Mouse (Mus musculus) cerebellum, postnatal 36 days (tissue): Measurements from ENCODE around the gene Zfp764.
"Not testable (repeated sequence)": the region's sequence is repeated elsewhere in the genome, so short reads cannot be mapped to it uniquely, and the experiment has no call there.

Experiments
- DNase-seq, 2 experiments: peaks; one replicate each; pipeline ENCODE4 v3.0.0; 2021 to 2022; ENCODE audit warnings: mixed read lengths in 2 of 2

The Zfp764 gene

DNA sequence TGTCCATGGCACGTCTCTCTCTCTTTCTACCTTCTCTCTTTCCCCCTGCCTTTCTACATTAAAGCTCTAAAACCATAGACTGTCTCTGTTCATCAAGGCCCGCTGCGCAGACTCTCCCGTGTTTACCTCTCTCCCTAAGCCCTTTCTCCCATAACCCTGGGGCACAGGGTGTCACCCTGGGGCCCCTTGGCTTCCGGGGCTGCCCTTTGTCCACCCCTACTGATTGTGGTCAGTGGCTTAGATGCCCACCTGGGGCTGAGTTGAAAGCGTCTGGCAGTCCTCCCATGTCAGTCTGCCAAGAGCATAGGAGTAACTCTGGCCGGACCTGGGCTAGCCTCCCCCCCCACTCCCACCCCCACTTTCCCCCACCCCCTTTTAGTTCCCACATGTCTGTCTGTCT is 16.3 kb downstream of the Zfp764 start:
- no peak for DNase-seq

GRCm38 (mm10) chr7:127388201-127388600 is 18.4 kb downstream of the Zfp764 start:
- not testable (repeated sequence) for DNase-seq

DNA sequence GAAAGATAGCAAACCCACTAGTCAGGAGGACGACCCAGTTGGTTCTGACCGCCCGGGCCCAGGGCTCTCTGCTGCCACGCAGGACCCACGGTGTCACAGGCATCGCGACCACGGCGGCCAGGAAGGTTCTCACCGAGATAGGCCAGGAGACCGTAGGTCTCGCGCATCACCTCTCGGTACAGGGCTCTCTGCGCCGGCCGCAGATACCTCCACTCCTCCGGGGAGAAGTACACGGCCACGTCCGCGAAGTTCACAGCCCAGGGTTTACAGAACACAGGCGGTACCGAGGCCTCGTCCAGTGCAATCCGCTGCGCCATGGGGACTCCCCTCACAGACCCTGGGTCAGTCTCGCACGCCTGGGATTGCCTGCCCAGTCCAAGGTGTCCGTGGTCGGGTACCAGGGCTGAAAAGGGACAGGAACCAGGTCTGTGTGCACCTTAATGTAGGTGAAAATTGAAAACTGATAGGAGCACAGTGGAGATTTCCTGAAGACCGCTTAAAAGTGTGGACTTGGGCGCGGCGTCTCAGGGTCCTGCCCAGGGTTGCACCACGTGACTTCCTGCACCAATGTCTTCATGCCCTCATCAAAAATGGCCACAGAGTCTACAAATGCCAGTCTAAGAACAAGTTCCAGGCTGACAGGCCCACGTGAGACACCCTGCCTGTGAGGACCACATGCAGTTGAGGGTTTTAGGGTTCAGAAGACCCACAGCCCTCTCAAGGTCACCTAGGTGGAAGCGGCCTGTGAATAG is 19.8 kb downstream of the Zfp764 start, which contains the start of gene 9130019O22Rik:
9130019O22Rik (minus strand) TSS at position 526 of the 752 bp plus-strand sequence.
- peak; percentile 90 to 97 for DNase-seq

- not testable (repeated sequence) for DNase-seq
These were observed 21.1 kb downstream of the Zfp764 start for GRCm38 (mm10) chr7:127385560-127385959.

- DNase-seq = no peak
These were observed 28.2 kb downstream of the Zfp764 start for GRCm38 (mm10) chr7:127378310-127378921.

GRCm38 (mm10) chr7:127375271-127376245 is 31.1 kb downstream of the Zfp764 start, which contains the start of gene Zfp747:
TSS of gene Zfp747 (minus strand) at chr7:127376050.
- peak; percentile 94 to 99 for DNase-seq

DNA sequence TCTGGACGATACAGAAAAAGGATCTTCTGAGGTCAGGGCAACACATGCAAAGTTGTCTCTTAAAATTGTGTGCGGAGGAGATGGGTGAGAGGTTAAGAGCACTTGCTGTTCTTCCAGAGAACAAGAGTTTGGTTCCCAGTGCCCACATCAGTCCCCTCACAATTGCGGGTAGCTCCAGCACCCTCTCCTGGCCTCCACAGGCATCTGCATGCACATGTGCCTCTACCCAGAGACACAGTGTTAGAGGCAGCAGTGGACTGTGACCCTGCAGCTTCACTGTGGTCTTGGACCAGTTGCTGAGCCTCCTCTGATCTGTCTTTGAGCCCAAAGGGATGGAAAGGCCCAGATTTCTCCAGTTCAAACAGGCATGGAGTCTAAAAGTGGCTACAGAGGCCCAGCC is 34.8 kb downstream of the Zfp764 start:
- DNase-seq = not testable (repeated sequence)

GRCm38 (mm10) chr7:127371213-127371612 is 35.4 kb downstream of the Zfp764 start:
- DNase-seq = no peak

- no peak for DNase-seq
These were observed 40.4 kb downstream of the Zfp764 start for GRCm38 (mm10) chr7:127366249-127366648.

GRCm38 (mm10) chr7:127364166-127364565 is 42.5 kb downstream of the Zfp764 start:
- DNase-seq = no peak

- peak; percentile 68 to 70 for DNase-seq
These were observed 43.1 kb downstream of the Zfp764 start for GRCm38 (mm10) chr7:127363475-127363921.

GRCm38 (mm10) chr7:127362418-127362817 is 44.2 kb downstream of the Zfp764 start:
- DNase-seq = peak in 1 of 2 experiments; percentile 47

- no peak for DNase-seq
These were observed 45.2 kb downstream of the Zfp764 start for GRCm38 (mm10) chr7:127361449-127361848.

GRCm38 (mm10) chr7:127360265-127360664 is 46.4 kb downstream of the Zfp764 start:
- DNase-seq = no peak

- no peak for DNase-seq
These were observed 48.1 kb downstream of the Zfp764 start for GRCm38 (mm10) chr7:127358472-127358871.

DNA sequence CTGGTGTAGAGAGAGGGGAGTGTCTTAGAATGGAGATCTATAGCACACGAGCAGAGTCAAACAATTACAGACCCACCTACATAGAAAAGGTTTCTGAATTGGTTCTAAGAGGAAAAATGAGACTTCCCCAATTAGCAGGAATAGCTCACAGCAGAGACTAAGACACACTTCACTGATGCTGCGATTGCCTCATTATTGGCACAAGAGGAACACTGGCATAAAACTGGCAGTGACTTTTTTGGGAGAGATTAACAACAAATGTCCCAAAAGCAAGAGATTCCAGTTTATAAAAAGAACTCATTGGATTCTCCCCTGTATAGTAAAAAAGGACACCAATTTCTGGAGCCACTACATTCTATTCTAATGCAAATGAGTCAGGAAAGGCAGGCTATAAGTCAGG is 48.8 kb downstream of the Zfp764 start:
- no peak for DNase-seq

DNA sequence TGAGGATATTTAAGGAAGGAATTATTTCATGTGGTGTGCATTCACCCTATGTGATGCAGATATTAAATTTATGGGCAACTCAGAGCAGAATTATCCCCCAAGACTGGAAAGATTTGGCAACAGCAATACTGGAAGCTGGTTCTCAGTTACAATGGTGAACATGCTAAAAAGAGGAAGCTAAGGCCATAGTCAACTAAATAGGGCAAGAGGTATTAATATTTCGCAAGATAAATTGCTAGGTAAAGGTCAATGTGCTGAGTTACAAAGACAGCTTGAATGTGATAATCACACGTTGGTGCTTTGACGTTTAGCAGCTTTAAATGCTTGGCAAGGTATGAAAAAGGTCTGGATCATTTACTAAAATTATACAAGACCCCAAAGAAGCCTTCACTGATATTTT is 50.8 kb downstream of the Zfp764 start:
- DNase-seq = no peak
